Mouse (Mus musculus): ENCODE data around the gene Fgf22.
A peak's percentile ranks its signal among the peaks of the same experiment; 100 is the strongest.

Gene Fgf22

GRCm38 (mm10) chr10:79754856-79755516 is at the start of gene Fgf22:
Gene Fgf22 (plus strand): TSS chr10:79755076.
- DNase-seq (ENCODE audit: low read depth in 1 of 2, low spot score in 2 of 2): no peak

- DNase-seq (ENCODE audit: low read depth in 1 of 2, low spot score in 2 of 2): no peak
Observed at GRCm38 (mm10) chr10:79705951-79706350, 48.9 kb upstream of the Fgf22 start.

- no peak for DNase-seq (ENCODE audit: low read depth in 1 of 2, low spot score in 2 of 2)
Observed at GRCm38 (mm10) chr10:79706406-79707094, 48.3 kb upstream of the Fgf22 start.

GRCm38 (mm10) chr10:79707162-79707561 is 47.7 kb upstream of the Fgf22 start:
- no peak for DNase-seq (ENCODE audit: low read depth in 1 of 2, low spot score in 2 of 2)

- DNase-seq (ENCODE audit: low read depth in 1 of 2, low spot score in 2 of 2): no peak
Observed at GRCm38 (mm10) chr10:79707759-79708158, 47.1 kb upstream of the Fgf22 start.

GRCm38 (mm10) chr10:79708668-79709067 is 46.2 kb upstream of the Fgf22 start:
- no peak for DNase-seq (ENCODE audit: low read depth in 1 of 2, low spot score in 2 of 2)

GRCm38 (mm10) chr10:79709307-79709706 is 45.6 kb upstream of the Fgf22 start:
- DNase-seq (ENCODE audit: low read depth in 1 of 2, low spot score in 2 of 2): no peak

- no peak for DNase-seq (ENCODE audit: low read depth in 1 of 2, low spot score in 2 of 2)
Observed at GRCm38 (mm10) chr10:79712029-79712428, 42.8 kb upstream of the Fgf22 start.

GRCm38 (mm10) chr10:79712499-79713126 is 42.3 kb upstream of the Fgf22 start:
- peak in 1 of 2 experiments; percentile 51 for DNase-seq (ENCODE audit: low read depth in 1 of 2, low spot score in 2 of 2)

GRCm38 (mm10) chr10:79713163-79713562 is 41.7 kb upstream of the Fgf22 start:
- no peak for DNase-seq (ENCODE audit: low read depth in 1 of 2, low spot score in 2 of 2)

GRCm38 (mm10) chr10:79714996-79715395 is 39.9 kb upstream of the Fgf22 start:
- no peak for DNase-seq (ENCODE audit: low read depth in 1 of 2, low spot score in 2 of 2)

- no peak for DNase-seq (ENCODE audit: low read depth in 1 of 2, low spot score in 2 of 2)
Observed at GRCm38 (mm10) chr10:79716254-79716987, 38.5 kb upstream of the Fgf22 start, which contains the start of gene Hcn2. Gene Hcn2 (plus strand): TSS chr10:79716634.

- no peak for DNase-seq (ENCODE audit: low read depth in 1 of 2, low spot score in 2 of 2)
Observed at GRCm38 (mm10) chr10:79716988-79717355, 37.9 kb upstream of the Fgf22 start.

- DNase-seq (ENCODE audit: low read depth in 1 of 2, low spot score in 2 of 2): no peak
Observed at GRCm38 (mm10) chr10:79717640-79718357, 37.1 kb upstream of the Fgf22 start.

- no peak for DNase-seq (ENCODE audit: low read depth in 1 of 2, low spot score in 2 of 2)
Observed at GRCm38 (mm10) chr10:79721089-79721488, 33.8 kb upstream of the Fgf22 start.

- no peak for DNase-seq (ENCODE audit: low read depth in 1 of 2, low spot score in 2 of 2)
Observed at GRCm38 (mm10) chr10:79723047-79723446, 31.8 kb upstream of the Fgf22 start.

- DNase-seq (ENCODE audit: low read depth in 1 of 2, low spot score in 2 of 2): no peak
Observed at GRCm38 (mm10) chr10:79723692-79724091, 31.2 kb upstream of the Fgf22 start.

- peak; percentile 26 to 54 for DNase-seq (ENCODE audit: low read depth in 1 of 2, low spot score in 2 of 2)
Observed at GRCm38 (mm10) chr10:79726090-79726489, 28.8 kb upstream of the Fgf22 start.

- DNase-seq (ENCODE audit: low read depth in 1 of 2, low spot score in 2 of 2): no peak
Observed at GRCm38 (mm10) chr10:79728323-79729249, 26.3 kb upstream of the Fgf22 start.

Measured in monocyte, adult 2 months (primary cell).